Mouse (Mus musculus) ES-E14 (cell line): Measurements from ENCODE around the gene Gpr137c. TPM values are rescaled to one million over a fixed set of nuclear protein-coding genes. Genes with fewer than 3 reads are reported as not detected.

Source experiments
- DNase-seq: peaks from one replicate; pipeline ENCODE4 v3.0.0-alpha.2; 2013; ENCODE audit warnings: low read depth, low spot score
- H3K27ac ChIP-seq: 2 replicates; pipeline ENCODE4 v1.5.1; 2012; ENCODE audit warnings: low read depth, mild to moderate bottlenecking, low read length, moderate library complexity, mixed read lengths; ENCODE audit not compliant: poor library complexity, insufficient read depth, severe bottlenecking
- H3K36me3 ChIP-seq: 2 replicates; pipeline ENCODE4 v1.6.1; 2012; ENCODE audit warnings: mild to moderate bottlenecking, low read length, moderate library complexity, mixed read lengths; ENCODE audit not compliant: control insufficient read depth, poor library complexity, insufficient read depth, severe bottlenecking
- H3K4me1 ChIP-seq, 2 experiments: fragments of 150-350 bp in 1 of 2; sonication (generic) in 1 of 2; 2 replicates each; pipeline ENCODE4 v1.6.1; 2012; ENCODE audit warnings: low read length in 2 of 2, mild to moderate bottlenecking in 1 of 2, mixed read lengths in 1 of 2; ENCODE audit not compliant: control insufficient read depth in 2 of 2, insufficient read depth in 2 of 2, poor library complexity in 1 of 2
- H3K4me3 ChIP-seq, 2 experiments: fragments of 150-350 bp in 1 of 2; sonication (generic) in 1 of 2; 2 replicates each; pipeline ENCODE4 v1.5.1; 2012; ENCODE audit warnings: low read length in 2 of 2, low read depth in 1 of 2, mild to moderate bottlenecking in 1 of 2, mixed read lengths in 1 of 2; ENCODE audit not compliant: insufficient read depth in 1 of 2, poor library complexity in 1 of 2, severe bottlenecking in 1 of 2
- H3K9ac ChIP-seq: 2 replicates; pipeline ENCODE4 v1.6.1; 2012; ENCODE audit warnings: low read depth, mild to moderate bottlenecking, low read length, mixed read lengths; ENCODE audit not compliant: poor library complexity, insufficient read depth, severe bottlenecking
- H3K9me3 ChIP-seq: fragments of 150-350 bp; sonication (generic); 2 replicates; pipeline ENCODE4 v1.6.1; 2012; ENCODE audit warnings: low read depth, mild to moderate bottlenecking, low read length; ENCODE audit not compliant: control insufficient read depth, insufficient read depth
- CHD2 ChIP-seq: IDR thresholded peaks from 2 replicates; pipeline ENCODE4 v1.6.1; 2014; ENCODE audit warnings: mild to moderate bottlenecking, low read depth, low read length, inconsistent platforms
- HCFC1 ChIP-seq: IDR thresholded peaks from 2 replicates; pipeline ENCODE4 v1.6.1; 2012; ENCODE audit warnings: low read length, inconsistent platforms, borderline replicate concordance; ENCODE audit not compliant: insufficient read depth
- MAFK ChIP-seq: IDR thresholded peaks from 2 replicates; pipeline ENCODE4 v1.6.1; 2014; ENCODE audit warnings: mild to moderate bottlenecking, low read depth, low read length, inconsistent platforms; ENCODE audit not compliant: insufficient read depth
- ZC3H11A ChIP-seq: IDR thresholded peaks from 2 replicates; pipeline ENCODE4 v1.6.1; 2012; ENCODE audit warnings: low read depth, mild to moderate bottlenecking, inconsistent platforms, low read length, borderline replicate concordance
- ZNF384 ChIP-seq: IDR thresholded peaks from 2 replicates; pipeline ENCODE4 v1.6.1; 2012; ENCODE audit warnings: low read depth, low read length, inconsistent platforms
- in situ Hi-C, 2 experiments: fragments of 600-800 bp; cut with MboI; formaldehyde crosslinking; loops; one replicate each; pipeline ENCODE4 v1.15.1; 2025; ENCODE audit warnings: low sequenced_read_pairs in 2 of 2, inconsistent platforms in 1 of 2; ENCODE audit not compliant: unreplicated experiment in 2 of 2
- total RNA-seq: library from RNA; depleted of rRNA; stranded (reverse); fragments of 300-350 nt; gene quantifications from 2 replicates; pipeline ENCODE4 v1.2.3, GENCODE M21; 2012

Gpr137c gene
- total RNA-seq, 1 experiment, result 0.31 TPM

- Histone ChIP-seq H3K36me3 (peaks cover 8% of the 10 kb centered on the region), H3K9ac (no peak overlapping the region), H3K4me3 (no peak overlapping the region), H3K9me3 (no peaks in the 10 kb centered on the region), H3K4me1 (no peaks in the 10 kb centered on the region), H3K27ac (no peak overlapping the region)
- no peak for DNase-seq
- no peak for TF ChIP-seq ZC3H11A
- no peak for TF ChIP-seq CHD2
- no peak for TF ChIP-seq ZNF384
- no peak for TF ChIP-seq MAFK
- no peak for TF ChIP-seq HCFC1
- in situ Hi-C loops, result no loop called here
These were observed 84.4 kb downstream of the Gpr137c start for GRCm38 (mm10) chr14:45303939-45304338.

DNA sequence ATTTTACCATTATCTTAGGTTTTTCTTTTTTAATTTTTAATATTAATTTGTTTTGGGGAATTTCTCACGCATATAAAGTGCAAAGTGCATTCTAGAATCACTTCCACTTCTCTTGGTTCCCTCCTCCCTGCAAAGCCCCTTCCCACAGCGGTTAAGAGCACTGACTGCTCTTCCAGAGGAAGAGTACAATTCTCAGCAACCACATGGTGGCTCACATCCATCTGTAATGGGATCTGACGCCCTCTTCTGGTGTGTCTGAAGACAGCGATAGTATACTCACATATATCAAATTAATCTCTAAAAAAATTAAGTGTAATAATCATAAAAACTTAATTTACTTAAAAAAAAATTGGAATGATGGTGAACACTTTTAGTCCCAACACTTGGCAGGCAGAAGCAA, 84.9 kb downstream of the Gpr137c start:
- in situ Hi-C loops, result no loop called here
- TF ChIP-seq ZC3H11A (no peak), CHD2 (no peak), ZNF384 (no peak), MAFK (no peak), HCFC1 (no peak)
- no peak overlapping the region for H3K4me3 ChIP-seq

GRCm38 (mm10) chr14:45305852-45306251, 86.3 kb downstream of the Gpr137c start:
- Histone ChIP-seq H3K9me3 (no peaks in the 10 kb centered on the region), H3K9ac (no peak overlapping the region)
- in situ Hi-C loops, result no loop called here

More for the DNA sequence above, 84.9 kb downstream of the Gpr137c start:
- Histone ChIP-seq H3K9me3 (no peaks in the 10 kb centered on the region), H3K4me1 (no peaks in the 10 kb centered on the region), H3K9ac (no peak overlapping the region), H3K27ac (no peak overlapping the region), H3K36me3 (peaks cover 8% of the 10 kb centered on the region)
- DNase-seq, result no peak

GRCm38 (mm10) chr14:45307630-45308328, 88.3 kb downstream of the Gpr137c start:
- H3K9me3 ChIP-seq, result no peaks in the 10 kb centered on the region
- TF ChIP-seq MAFK (peak; percentile 96), HCFC1 (no peak), CHD2 (no peak), ZC3H11A (no peak), ZNF384 (no peak)
- no peak overlapping the region for H3K27ac ChIP-seq
- no peaks in the 10 kb centered on the region; the same call in 1 of the 2 replicates for H3K36me3 ChIP-seq
- no peaks in the 10 kb centered on the region; a peak in 1 of 4 replicates for H3K4me1 ChIP-seq
- no peak for DNase-seq
- H3K4me3 ChIP-seq, result no peak overlapping the region
- no peak overlapping the region for H3K9ac ChIP-seq
- in situ Hi-C loops, result no loop called here

More at GRCm38 (mm10) chr14:45305852-45306251, 86.3 kb downstream of the Gpr137c start:
- Histone ChIP-seq H3K4me3 (no peak overlapping the region), H3K4me1 (no peaks in the 10 kb centered on the region; a peak in 1 of 4 replicates), H3K36me3 (peaks cover 3% of the 10 kb centered on the region), H3K27ac (no peak overlapping the region)
- DNase-seq, result no peak
- TF ChIP-seq HCFC1, result no peak

- no peak overlapping the region for H3K9ac ChIP-seq
- H3K4me3 ChIP-seq, result no peak overlapping the region
- no peak overlapping the region for H3K27ac ChIP-seq
- no peaks in the 10 kb centered on the region; a peak in 1 of 4 replicates for H3K4me1 ChIP-seq
- TF ChIP-seq ZC3H11A (no peak), CHD2 (no peak), ZNF384 (no peak), HCFC1 (no peak), MAFK (no peak)
- DNase-seq, result no peak
- H3K36me3 ChIP-seq, result no peaks in the 10 kb centered on the region
- in situ Hi-C loops, result no loop called here
- H3K9me3 ChIP-seq, result no peaks in the 10 kb centered on the region
These were observed 90.1 kb downstream of the Gpr137c start for GRCm38 (mm10) chr14:45309646-45310045.
